Mouse (Mus musculus) urinary bladder, postnatal 4 days (tissue): Measurements from ENCODE around the gene Csnk1e.

Experiments used
- DNase-seq, 2 experiments: peaks; one replicate each; pipeline ENCODE4 v3.0.0; 2021 to 2022; ENCODE audit warnings: low spot score in 2 of 2

Gene Csnk1e

DNA sequence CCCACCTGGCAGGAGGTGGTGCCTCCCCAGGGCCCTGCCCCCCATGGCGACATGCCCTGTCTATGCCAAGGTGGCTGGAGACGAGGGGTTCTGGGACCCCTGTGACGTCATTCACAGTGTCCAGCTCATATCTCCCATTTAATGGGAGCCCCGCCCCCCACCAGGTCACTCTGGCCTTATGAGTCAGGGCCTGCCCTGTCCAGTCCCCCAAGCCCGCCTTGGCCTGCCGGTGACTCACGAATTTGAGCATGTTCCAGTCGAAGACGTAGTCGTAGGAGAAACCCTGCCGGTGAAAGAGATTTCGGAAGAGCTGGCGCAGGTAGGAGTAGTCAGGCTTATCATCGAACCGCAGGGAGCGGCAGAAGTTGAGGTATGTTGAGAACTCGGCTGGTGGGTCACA is 30.8 kb downstream of the Csnk1e start:
- DNase-seq, result no peak

DNA sequence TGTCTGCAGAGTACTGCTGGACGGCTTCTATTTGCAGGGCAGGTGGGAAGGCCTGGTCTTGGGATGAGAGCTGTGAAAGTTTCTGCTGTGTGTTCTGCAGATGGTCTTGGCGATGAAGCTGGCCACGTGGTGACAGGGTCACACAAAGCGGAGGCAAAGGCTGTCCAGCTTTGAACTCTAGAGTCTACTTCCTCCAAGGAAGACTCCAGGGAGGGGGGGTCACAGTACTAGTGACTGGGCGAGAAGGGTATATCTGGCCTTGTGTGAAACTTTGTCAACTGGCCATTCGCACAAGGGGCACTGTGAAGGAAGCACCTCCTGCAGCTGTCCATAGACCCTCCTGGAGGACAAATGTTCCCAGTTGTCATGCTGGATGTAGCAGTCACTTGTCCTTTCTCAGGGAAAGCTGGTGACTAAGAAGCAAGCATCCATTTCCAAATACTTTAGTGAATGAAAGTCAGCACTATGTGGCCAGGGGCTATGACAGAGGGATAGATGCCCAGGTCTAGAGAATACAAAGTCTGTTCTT is 32.6 kb downstream of the Csnk1e start:
- no peak for DNase-seq

DNA sequence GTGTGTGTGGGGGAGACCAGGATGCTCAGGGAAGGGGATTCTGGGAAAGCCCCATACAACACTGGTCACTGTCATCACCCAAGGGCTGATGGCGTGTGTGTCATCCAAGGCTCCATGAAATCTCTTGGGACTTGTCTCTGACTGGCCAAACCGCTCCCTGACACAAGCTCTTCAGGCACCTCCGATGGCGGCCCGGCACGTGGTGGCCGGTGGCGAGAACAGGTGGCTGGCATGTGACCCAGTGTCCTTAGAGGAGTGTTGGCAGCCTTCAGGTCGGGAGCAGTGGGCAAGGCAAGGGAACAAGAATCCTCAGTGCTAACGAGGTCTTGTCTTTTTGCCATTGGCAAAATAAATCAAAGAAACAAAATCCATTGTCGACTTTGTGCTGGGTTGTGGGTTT is 36.7 kb downstream of the Csnk1e start:
- DNase-seq, result no peak

DNA sequence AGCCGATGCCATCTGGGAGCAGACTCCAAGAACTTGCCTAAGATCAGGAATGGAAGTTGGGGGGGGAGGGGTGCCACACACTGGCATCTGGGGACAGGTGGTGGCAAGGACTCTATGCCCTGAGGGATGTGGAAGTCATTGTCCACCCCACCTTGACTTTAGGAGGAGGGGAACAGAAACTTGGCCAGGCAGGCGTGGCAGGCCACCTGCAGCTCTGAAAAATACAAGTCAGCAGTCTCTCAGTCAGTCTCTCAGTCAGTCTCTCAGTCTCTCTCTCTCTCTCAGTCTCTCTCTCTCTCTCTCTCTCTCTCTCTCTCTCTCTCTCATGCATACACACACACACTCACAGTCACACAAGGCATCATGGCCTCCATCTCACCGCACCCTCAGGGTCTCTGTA is 37.1 kb downstream of the Csnk1e start:
- no peak for DNase-seq

DNA sequence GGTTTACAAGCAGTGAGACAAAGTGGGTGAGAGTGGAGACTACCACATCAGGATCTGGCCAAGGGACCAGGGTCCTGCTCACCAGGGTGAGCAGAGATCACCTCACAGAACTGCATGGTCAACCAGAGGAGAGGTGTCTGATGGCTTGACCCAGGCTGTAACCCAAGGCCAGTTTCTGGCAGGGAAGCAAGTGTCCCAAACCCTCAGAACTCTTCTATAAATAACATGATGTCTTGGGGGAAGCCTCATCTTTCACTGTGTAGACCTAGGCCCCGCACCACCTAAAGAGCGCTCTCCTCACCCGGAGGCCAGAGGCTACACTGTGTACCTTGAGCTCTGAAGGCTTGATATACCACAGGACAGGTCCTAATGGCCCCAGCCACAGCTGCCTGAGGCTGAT is 38.0 kb downstream of the Csnk1e start:
- DNase-seq, result no peak

DNA sequence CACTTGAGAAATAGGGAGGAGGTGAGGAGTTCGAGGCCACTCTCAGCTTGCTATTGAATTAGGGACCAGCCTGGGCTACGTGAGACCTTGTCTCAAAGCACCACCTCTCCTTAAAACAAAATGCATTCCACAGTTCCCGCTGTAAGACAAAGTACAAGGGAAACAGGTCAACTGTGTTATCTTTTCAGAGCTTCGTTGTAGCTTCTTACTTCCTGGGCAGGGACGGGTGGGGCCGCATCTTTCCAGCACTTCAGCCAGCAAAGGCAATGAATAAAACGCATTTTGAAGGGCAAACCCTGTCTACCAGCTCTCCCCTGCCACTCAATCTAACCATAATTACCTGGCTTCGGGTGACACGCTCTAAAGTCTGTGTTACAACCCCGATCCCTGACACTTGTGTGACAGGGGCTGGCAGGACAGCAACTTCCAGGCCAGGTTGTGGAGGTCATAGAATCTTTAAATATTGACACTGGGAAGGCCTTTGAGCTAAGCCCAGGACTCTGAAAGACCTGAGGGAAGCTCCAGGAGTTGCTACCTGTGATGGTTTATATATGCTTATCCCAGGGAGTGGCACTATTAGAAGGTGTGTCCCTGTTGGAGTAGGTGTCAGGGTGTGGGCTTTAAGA is 38.8 kb downstream of the Csnk1e start:
- DNase-seq, result no peak

- DNase-seq, result no peak
Measured at GRCm38 (mm10) chr15:79414513-79414912, 40.9 kb downstream of the Csnk1e start.

- DNase-seq, result no peak
Measured at GRCm38 (mm10) chr15:79413802-79414201, 41.6 kb downstream of the Csnk1e start.

GRCm38 (mm10) chr15:79413201-79413600 is 42.2 kb downstream of the Csnk1e start:
- DNase-seq, result no peak

DNA sequence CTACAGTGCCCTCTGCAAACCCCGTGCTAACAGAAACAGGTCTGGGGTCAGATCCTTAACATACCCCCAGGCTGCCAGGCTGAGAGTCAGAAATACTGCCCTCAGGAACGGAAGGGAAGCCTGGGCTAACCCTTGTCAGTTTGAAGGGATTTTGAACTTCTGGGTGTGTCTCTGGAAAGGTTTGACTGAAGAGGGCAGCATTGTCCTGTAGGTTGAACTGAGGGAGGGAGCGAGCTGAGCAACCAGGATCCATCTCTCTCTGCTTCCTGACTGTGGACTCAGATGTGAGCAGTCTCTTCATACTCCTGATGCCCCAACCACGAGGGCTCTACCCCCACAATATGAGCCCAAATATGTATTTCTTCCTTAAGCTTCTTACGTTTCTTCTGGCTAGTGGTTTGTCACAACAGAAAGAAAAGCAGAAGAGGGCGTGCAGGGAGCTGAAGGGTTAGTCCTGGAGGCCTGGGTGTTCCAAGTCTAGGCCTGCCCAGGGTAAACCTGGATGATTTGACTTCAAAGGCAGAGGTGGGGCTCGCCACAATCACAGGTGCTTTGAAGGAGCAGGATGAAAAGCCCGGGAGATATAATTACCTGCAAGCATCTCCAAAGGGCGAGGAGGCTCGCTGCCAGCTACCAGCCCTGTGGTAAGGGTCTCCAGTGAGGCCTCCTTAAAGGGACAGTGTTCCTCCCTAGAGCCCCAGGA is 43.9 kb downstream of the Csnk1e start:
- no peak for DNase-seq

GRCm38 (mm10) chr15:79409077-79409573 is 46.2 kb downstream of the Csnk1e start:
- DNase-seq, result no peak

DNA sequence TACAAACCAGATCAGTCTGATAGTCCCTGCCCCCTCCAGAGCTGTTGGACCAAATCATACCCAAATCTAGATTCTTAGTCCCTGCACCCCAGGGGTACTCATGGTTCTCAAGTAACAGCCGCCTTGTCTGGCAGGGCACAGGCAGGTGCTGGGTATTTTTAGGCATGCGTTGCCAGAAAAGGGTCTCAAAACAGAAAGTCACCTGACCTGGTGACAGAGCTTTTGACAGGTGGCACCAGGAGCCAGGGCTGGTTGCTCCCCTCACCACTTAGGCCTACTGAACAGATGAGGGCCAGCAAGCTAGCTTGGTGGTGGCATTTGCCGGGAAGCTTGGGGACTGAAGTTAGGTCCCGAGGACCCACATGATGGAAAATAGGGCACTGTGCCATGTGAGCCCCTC is 48.8 kb downstream of the Csnk1e start:
- DNase-seq, result no peak

- no peak for DNase-seq
Measured at GRCm38 (mm10) chr15:79404277-79404676, 51.1 kb downstream of the Csnk1e start.

DNA sequence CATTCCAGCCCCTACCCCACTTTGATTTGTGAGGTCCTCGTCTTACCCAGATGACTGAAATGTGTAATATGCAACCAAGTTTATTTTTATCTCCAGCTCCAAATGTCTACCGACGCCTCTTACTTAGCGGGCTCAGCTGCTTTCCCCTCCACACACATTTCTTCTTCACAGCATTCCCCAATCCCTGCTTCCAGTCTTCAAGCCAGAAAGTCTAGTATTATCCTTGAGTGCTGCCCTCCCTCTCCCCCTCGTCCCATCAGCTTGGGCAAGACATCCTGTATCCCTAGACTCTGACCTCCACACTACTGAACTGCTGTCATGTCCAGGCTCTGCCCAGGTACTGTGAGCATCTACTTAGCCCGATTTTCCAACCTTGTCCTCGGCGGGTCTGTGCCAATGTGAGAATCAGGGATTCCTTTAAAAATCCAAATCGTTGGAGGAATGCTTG is 51.6 kb downstream of the Csnk1e start:
- no peak for DNase-seq

DNA sequence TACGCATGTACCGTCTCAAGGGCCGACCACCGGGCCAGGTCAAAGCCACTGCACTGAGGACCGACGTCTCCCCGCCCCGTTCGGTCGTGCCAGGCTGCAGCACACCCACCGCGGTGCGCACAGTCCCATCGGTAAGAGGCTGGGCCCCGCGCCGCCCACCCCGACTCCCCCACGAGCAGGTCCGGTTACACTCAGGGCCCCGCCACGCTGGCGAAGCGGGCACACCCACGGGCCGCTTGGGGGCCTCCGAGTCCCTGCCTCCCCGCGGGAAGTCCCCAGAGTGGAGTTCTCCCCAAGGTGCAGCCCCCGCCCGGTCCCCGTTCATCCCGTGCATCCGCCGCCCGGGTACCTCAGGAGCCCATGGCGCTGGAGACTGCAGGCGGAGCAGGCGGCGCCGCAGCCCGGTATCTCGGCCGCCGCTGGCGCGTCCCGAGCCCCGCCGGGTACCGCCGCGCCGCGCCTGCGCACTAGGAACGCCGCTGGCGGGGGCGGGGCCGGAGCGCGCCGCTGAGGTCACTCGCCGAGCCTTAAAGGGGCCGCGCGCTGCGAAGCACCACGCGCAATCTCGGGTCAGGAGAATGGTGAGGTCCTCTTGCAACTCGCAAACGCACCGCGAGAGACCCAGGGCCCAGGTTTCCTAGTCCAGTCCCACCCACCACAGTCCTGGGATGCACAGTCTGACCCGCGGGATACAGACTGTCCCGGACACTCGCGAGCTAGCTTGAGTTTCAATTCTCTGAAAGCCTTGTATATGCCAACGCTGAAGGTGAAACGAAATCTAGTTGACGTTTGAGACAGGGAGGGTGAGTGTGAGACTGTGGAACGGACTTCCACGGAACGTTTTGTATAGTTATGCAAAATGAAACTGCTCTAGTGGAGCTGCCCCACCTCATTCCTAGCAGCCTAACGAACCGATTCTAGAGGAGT is 52.3 kb downstream of the Csnk1e start, which contains the start of gene Tmem184b:
Gene Tmem184b, minus strand, starts transcription at position 734 of the 927 bp plus-strand sequence.
- peak; percentile 82 to 83 for DNase-seq

DNA sequence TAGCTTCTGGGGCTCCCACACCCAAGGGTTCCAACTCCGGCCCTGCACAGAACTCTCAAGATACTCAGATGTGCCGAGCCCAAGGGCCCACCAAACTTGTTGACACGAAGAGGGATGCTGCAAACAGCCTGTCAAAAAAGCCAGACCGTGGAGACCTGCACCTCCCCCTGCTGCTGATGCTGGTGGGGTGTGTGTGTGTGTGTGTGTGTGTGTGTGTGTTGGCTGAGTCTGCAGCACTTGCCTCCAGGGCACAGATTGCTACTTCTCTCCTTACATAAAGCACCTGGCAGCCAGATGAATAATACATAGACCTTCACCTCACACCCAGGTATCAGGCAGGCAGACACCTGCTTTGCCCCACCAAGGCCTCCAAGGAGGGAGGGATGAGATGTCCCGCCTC is 53.2 kb downstream of the Csnk1e start:
- no peak for DNase-seq

DNA sequence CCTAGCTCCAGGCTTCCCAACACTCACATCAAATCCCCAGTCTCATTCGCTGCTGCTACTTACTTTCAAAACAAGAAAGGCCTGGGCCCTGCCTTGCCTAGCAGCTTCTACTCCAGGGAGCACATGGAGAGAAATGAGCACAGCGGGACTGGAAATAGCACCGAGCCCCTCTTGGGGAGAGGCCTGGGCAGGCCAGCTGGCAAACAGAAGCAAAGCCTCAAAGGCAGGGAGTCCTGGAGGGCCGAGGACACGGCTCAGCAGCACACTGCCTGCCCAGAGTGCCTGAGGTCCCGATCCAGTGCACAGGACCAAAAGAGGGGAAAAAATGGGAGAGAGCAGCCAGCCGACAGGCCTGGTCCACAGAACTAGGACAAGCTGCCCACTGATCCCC is 54.4 kb downstream of the Csnk1e start:
- DNase-seq, result no peak

GRCm38 (mm10) chr15:79400134-79400974 is 55.0 kb downstream of the Csnk1e start:
- no peak for DNase-seq

GRCm38 (mm10) chr15:79399231-79400052 is 55.9 kb downstream of the Csnk1e start:
- no peak for DNase-seq

DNA sequence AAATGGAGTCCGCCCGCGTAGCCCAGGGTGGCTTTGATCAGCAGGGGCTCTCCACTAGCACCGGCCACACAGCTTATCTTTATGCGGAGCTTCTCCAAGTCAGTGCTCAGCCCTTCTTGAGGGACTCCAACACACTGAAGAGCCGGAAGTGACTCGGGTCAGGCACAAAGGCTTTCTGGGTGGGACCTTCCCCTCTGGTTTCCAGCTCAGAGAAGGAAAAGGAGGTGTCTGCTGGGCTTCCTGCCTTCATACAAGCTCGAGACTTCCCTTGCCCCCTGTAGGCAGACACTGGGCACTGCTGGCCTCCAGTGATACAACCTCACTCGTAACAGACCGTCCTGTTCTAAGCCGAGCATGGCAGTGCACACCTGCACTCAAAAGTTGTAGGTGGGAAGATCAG is 58.6 kb downstream of the Csnk1e start:
- no peak for DNase-seq
